Mouse (Mus musculus): ENCODE measurements around the gene Rbm8a2.
"Not testable (repeated sequence)": the region's sequence is repeated elsewhere in the genome, so short reads cannot be mapped to it uniquely, and the experiment has no call there.

Rbm8a2 gene

GRCm38 (mm10) chr1:175979014-175979413 lies at the start of gene Rbm8a2:
Gene Rbm8a2, minus strand, starts transcription at chr1:175979114.
- not testable (repeated sequence) for DNase-seq

GRCm38 (mm10) chr1:176028397-176028796 lies 49.5 kb upstream of the Rbm8a2 start:
- DNase-seq, result no peak

GRCm38 (mm10) chr1:176024501-176024900 lies 45.6 kb upstream of the Rbm8a2 start:
- DNase-seq, result no peak

GRCm38 (mm10) chr1:176018523-176018922 lies 39.6 kb upstream of the Rbm8a2 start:
- no peak for DNase-seq

GRCm38 (mm10) chr1:176016076-176016475 lies 37.2 kb upstream of the Rbm8a2 start:
- DNase-seq, result no peak

GRCm38 (mm10) chr1:176013497-176014268 lies 34.8 kb upstream of the Rbm8a2 start:
- DNase-seq, result no peak

- DNase-seq, result no peak
These were observed 32.6 kb upstream of the Rbm8a2 start for GRCm38 (mm10) chr1:176011535-176011934.

- DNase-seq, result no peak
These were observed 32.2 kb upstream of the Rbm8a2 start for GRCm38 (mm10) chr1:176011072-176011471.

- no peak for DNase-seq
These were observed 29.5 kb upstream of the Rbm8a2 start for GRCm38 (mm10) chr1:176008411-176008810.

- DNase-seq, result no peak
These were observed 21.7 kb upstream of the Rbm8a2 start for GRCm38 (mm10) chr1:176000599-176000998.

- DNase-seq, result no peak
These were observed 18.2 kb upstream of the Rbm8a2 start for GRCm38 (mm10) chr1:175997076-175997651.

GRCm38 (mm10) chr1:175988912-175989311 lies 10.0 kb upstream of the Rbm8a2 start:
- DNase-seq, result no peak

GRCm38 (mm10) chr1:175988448-175988847 lies 9.5 kb upstream of the Rbm8a2 start:
- DNase-seq, result no peak

- DNase-seq, result no peak
These were observed 8.2 kb downstream of the Rbm8a2 start for GRCm38 (mm10) chr1:175970710-175971109.

GRCm38 (mm10) chr1:175967004-175967745 lies 11.7 kb downstream of the Rbm8a2 start:
- DNase-seq, result no peak

GRCm38 (mm10) chr1:175961786-175962185 lies 17.1 kb downstream of the Rbm8a2 start:
- DNase-seq, result no peak

GRCm38 (mm10) chr1:175950851-175951250 lies 28.1 kb downstream of the Rbm8a2 start:
- DNase-seq, result no peak

- DNase-seq, result no peak
These were observed 28.5 kb downstream of the Rbm8a2 start for GRCm38 (mm10) chr1:175950421-175950820.

- DNase-seq, result no peak
These were observed 32.1 kb downstream of the Rbm8a2 start for GRCm38 (mm10) chr1:175946718-175947315.

GRCm38 (mm10) chr1:175943168-175943567 lies 35.7 kb downstream of the Rbm8a2 start:
- no peak for DNase-seq

GRCm38 (mm10) chr1:175938731-175939130 lies 40.2 kb downstream of the Rbm8a2 start:
- DNase-seq, result no peak

GRCm38 (mm10) chr1:175936282-175936737 lies 42.6 kb downstream of the Rbm8a2 start:
- peak; percentile 70 for DNase-seq

GRCm38 (mm10) chr1:175931391-175931790 lies 47.5 kb downstream of the Rbm8a2 start:
- no peak for DNase-seq

Measured in right cerebral cortex, postnatal 14 days (tissue).